Mouse (Mus musculus): ENCODE data around the gene Aif1. TPM values are rescaled to one million over a fixed set of nuclear protein-coding genes. Genes with fewer than 3 reads are reported as not detected.
"Not testable (repeated sequence)": the region's sequence is repeated elsewhere in the genome, so short reads cannot be mapped to it uniquely, and the experiment has no call there.

Gene Aif1
- polyA plus RNA-seq, 1 experiment, result not detected

GRCm38 (mm10) chr17:35128996-35129395, 46.9 kb downstream of the Aif1 start:
- H3K4me3 ChIP-seq (ENCODE audit: insufficient read depth, poor library complexity, severe bottlenecking), result no peak overlapping the region
- no peak overlapping the region for H3ac ChIP-seq (ENCODE audit: control insufficient read depth, insufficient read length, low read depth)
- peaks cover 6% of the 10 kb centered on the region for H3K36me3 ChIP-seq (ENCODE audit: control insufficient read depth, insufficient read depth)
- H3K27me3 ChIP-seq (ENCODE audit: control insufficient read depth, insufficient read depth, insufficient read length), result no peaks in the 10 kb centered on the region
- TF ChIP-seq CTCF (IDR thresholded peaks at IDR 0.05; ENCODE audit: control insufficient read depth, insufficient read depth, insufficient read length), result no peak
- no peak for TF ChIP-seq CEBPB (IDR thresholded peaks at IDR 0.05; ENCODE audit: low read depth)
- no peak for TF ChIP-seq USF1 (IDR thresholded peaks at IDR 0.05; ENCODE audit: low read depth)
- no peak for TF ChIP-seq MAX (IDR thresholded peaks at IDR 0.05)
- no peak for TF ChIP-seq MYOG (IDR thresholded peaks at IDR 0.05; ENCODE audit: control insufficient read depth, extremely low read depth, insufficient read length)
- no peak for TF ChIP-seq FOSL1 (IDR thresholded peaks at IDR 0.05; ENCODE audit: insufficient read depth, low read length, poor library complexity, severe bottlenecking)
- no peak for TF ChIP-seq MYOD1 (IDR thresholded peaks at IDR 0.05; ENCODE audit: control insufficient read depth, insufficient read length, low read depth)
- peaks cover 21% of the 10 kb centered on the region for H3K79me3 ChIP-seq (ENCODE audit: low read depth)
- H3K79me2 ChIP-seq (ENCODE audit: control insufficient read depth, insufficient read depth), result peaks cover 34% of the 10 kb centered on the region

GRCm38 (mm10) chr17:35127017-35127416, 48.9 kb downstream of the Aif1 start:
- H3K79me3 ChIP-seq (ENCODE audit: low read depth), result peaks cover 31% of the 10 kb centered on the region
- H3K36me3 ChIP-seq (ENCODE audit: control insufficient read depth, insufficient read depth), result peaks cover 12% of the 10 kb centered on the region
- peaks cover 45% of the 10 kb centered on the region for H3K79me2 ChIP-seq (ENCODE audit: control insufficient read depth, insufficient read depth)
- H3ac ChIP-seq (ENCODE audit: control insufficient read depth, insufficient read length, low read depth), result peak overlapping the region; percentile 91
- peak overlapping the region; percentile 53 for H3K4me3 ChIP-seq (ENCODE audit: insufficient read depth, poor library complexity, severe bottlenecking)
- no peak for TF ChIP-seq FOSL1 (IDR thresholded peaks at IDR 0.05; ENCODE audit: insufficient read depth, low read length, poor library complexity, severe bottlenecking)
- no peak for TF ChIP-seq MYOD1 (IDR thresholded peaks at IDR 0.05; ENCODE audit: control insufficient read depth, insufficient read length, low read depth)
- no peak for TF ChIP-seq MAX (IDR thresholded peaks at IDR 0.05)
- no peak for TF ChIP-seq MYOG (IDR thresholded peaks at IDR 0.05; ENCODE audit: control insufficient read depth, extremely low read depth, insufficient read length)
- no peak for TF ChIP-seq CEBPB (IDR thresholded peaks at IDR 0.05; ENCODE audit: low read depth)
- TF ChIP-seq USF1 (IDR thresholded peaks at IDR 0.05; ENCODE audit: low read depth), result no peak
- TF ChIP-seq CTCF (IDR thresholded peaks at IDR 0.05; ENCODE audit: control insufficient read depth, insufficient read depth, insufficient read length), result no peak
- H3K27me3 ChIP-seq (ENCODE audit: control insufficient read depth, insufficient read depth, insufficient read length), result no peaks in the 10 kb centered on the region

- Histone ChIP-seq H3K36me3 (ENCODE audit: control insufficient read depth, insufficient read depth) (peaks cover 12% of the 10 kb centered on the region), H3K4me3 (ENCODE audit: insufficient read depth, poor library complexity, severe bottlenecking) (peak within 1 kb of the TSS; percentile 53)
- TF ChIP-seq CEBPB (IDR thresholded peaks at IDR 0.05; ENCODE audit: low read depth), result no peak
These were observed 49.7 kb downstream of the Aif1 start, which contains the start of gene D17H6S53E for GRCm38 (mm10) chr17:35126206-35126611. D17H6S53E (plus strand) TSS chr17:35126373.

GRCm38 (mm10) chr17:35125578-35125977, 50.3 kb downstream of the Aif1 start:
- Histone ChIP-seq H3K4me3 (ENCODE audit: insufficient read depth, poor library complexity, severe bottlenecking) (peak overlapping the region; percentile 53), H3K79me3 (ENCODE audit: low read depth) (peaks cover 40% of the 10 kb centered on the region), H3K27me3 (ENCODE audit: control insufficient read depth, insufficient read depth, insufficient read length) (no peaks in the 10 kb centered on the region)

More at GRCm38 (mm10) chr17:35126206-35126611, 49.7 kb downstream of the Aif1 start, which contains the start of gene D17H6S53E:
- H3K27me3 ChIP-seq (ENCODE audit: control insufficient read depth, insufficient read depth, insufficient read length), result no peaks in the 10 kb centered on the region
- peak within 1 kb of the TSS; percentile 91 for H3ac ChIP-seq (ENCODE audit: control insufficient read depth, insufficient read length, low read depth)
- peaks cover 36% of the 10 kb centered on the region for H3K79me3 ChIP-seq (ENCODE audit: low read depth)
- H3K79me2 ChIP-seq (ENCODE audit: control insufficient read depth, insufficient read depth), result peaks cover 51% of the 10 kb centered on the region

GRCm38 (mm10) chr17:35125081-35125480, 50.8 kb downstream of the Aif1 start:
- Histone ChIP-seq H3K27me3 (ENCODE audit: control insufficient read depth, insufficient read depth, insufficient read length) (no peaks in the 10 kb centered on the region), H3K36me3 (ENCODE audit: control insufficient read depth, insufficient read depth) (peaks cover 13% of the 10 kb centered on the region), H3ac (ENCODE audit: control insufficient read depth, insufficient read length, low read depth) (no peak overlapping the region), H3K4me3 (ENCODE audit: insufficient read depth, poor library complexity, severe bottlenecking) (no peak overlapping the region), H3K79me3 (ENCODE audit: low read depth) (peaks cover 45% of the 10 kb centered on the region), H3K79me2 (ENCODE audit: control insufficient read depth, insufficient read depth) (peaks cover 61% of the 10 kb centered on the region)
- TF ChIP-seq MYOD1 (IDR thresholded peaks at IDR 0.05; ENCODE audit: control insufficient read depth, insufficient read length, low read depth), result no peak
- no peak for TF ChIP-seq FOSL1 (IDR thresholded peaks at IDR 0.05; ENCODE audit: insufficient read depth, low read length, poor library complexity, severe bottlenecking)
- TF ChIP-seq CTCF (IDR thresholded peaks at IDR 0.05; ENCODE audit: control insufficient read depth, insufficient read depth, insufficient read length), result no peak
- TF ChIP-seq MAX (IDR thresholded peaks at IDR 0.05), result no peak
- no peak for TF ChIP-seq USF1 (IDR thresholded peaks at IDR 0.05; ENCODE audit: low read depth)
- TF ChIP-seq CEBPB (IDR thresholded peaks at IDR 0.05; ENCODE audit: low read depth), result no peak
- no peak for TF ChIP-seq MYOG (IDR thresholded peaks at IDR 0.05; ENCODE audit: control insufficient read depth, extremely low read depth, insufficient read length)

More at GRCm38 (mm10) chr17:35125578-35125977, 50.3 kb downstream of the Aif1 start:
- Histone ChIP-seq H3K79me2 (ENCODE audit: control insufficient read depth, insufficient read depth) (peaks cover 56% of the 10 kb centered on the region), H3K36me3 (ENCODE audit: control insufficient read depth, insufficient read depth) (peaks cover 12% of the 10 kb centered on the region), H3ac (ENCODE audit: control insufficient read depth, insufficient read length, low read depth) (no peak overlapping the region)
- no peak for TF ChIP-seq MAX (IDR thresholded peaks at IDR 0.05)
- TF ChIP-seq CEBPB (IDR thresholded peaks at IDR 0.05; ENCODE audit: low read depth), result no peak
- TF ChIP-seq CTCF (IDR thresholded peaks at IDR 0.05; ENCODE audit: control insufficient read depth, insufficient read depth, insufficient read length), result no peak
- no peak for TF ChIP-seq FOSL1 (IDR thresholded peaks at IDR 0.05; ENCODE audit: insufficient read depth, low read length, poor library complexity, severe bottlenecking)
- TF ChIP-seq USF1 (IDR thresholded peaks at IDR 0.05; ENCODE audit: low read depth), result no peak
- no peak for TF ChIP-seq MYOG (IDR thresholded peaks at IDR 0.05; ENCODE audit: control insufficient read depth, extremely low read depth, insufficient read length)

- H3K27me3 ChIP-seq (ENCODE audit: control insufficient read depth, insufficient read depth, insufficient read length); H3K4me3 ChIP-seq (ENCODE audit: insufficient read depth, poor library complexity, severe bottlenecking); H3ac ChIP-seq (ENCODE audit: control insufficient read depth, insufficient read length, low read depth): not testable (repeated sequence)
- Histone ChIP-seq H3K36me3 (ENCODE audit: control insufficient read depth, insufficient read depth) (peaks cover 20% of the 10 kb centered on the region), H3K79me3 (ENCODE audit: low read depth) (peaks cover 51% of the 10 kb centered on the region), H3K79me2 (ENCODE audit: control insufficient read depth, insufficient read depth) (peaks cover 68% of the 10 kb centered on the region)
These were observed 51.5 kb downstream of the Aif1 start for GRCm38 (mm10) chr17:35124261-35124896.

GRCm38 (mm10) chr17:35123287-35123686, 52.6 kb downstream of the Aif1 start:
- not testable (repeated sequence) for H3K4me3 ChIP-seq (ENCODE audit: insufficient read depth, poor library complexity, severe bottlenecking); H3ac ChIP-seq (ENCODE audit: control insufficient read depth, insufficient read length, low read depth); H3K27me3 ChIP-seq (ENCODE audit: control insufficient read depth, insufficient read depth, insufficient read length)
- Histone ChIP-seq H3K79me2 (ENCODE audit: control insufficient read depth, insufficient read depth) (peaks cover 68% of the 10 kb centered on the region), H3K36me3 (ENCODE audit: control insufficient read depth, insufficient read depth) (peaks cover 28% of the 10 kb centered on the region), H3K79me3 (ENCODE audit: low read depth) (peaks cover 47% of the 10 kb centered on the region)

Data from C2C12 (cell line).